8 mouse cellular contexts compared by ENCODE assay signal in genomic region chr3:34639031-34639872, GRCm38 (mm10). TPM values are rescaled to one million over a fixed set of nuclear protein-coding genes. Genes with fewer than 3 reads are reported as not detected.
DNase-seq lines count a peak whose midpoint lies in the region; ATAC-seq lines count a peak whose summit lies in the region.

No protein-coding gene starts in this region.

- H3K9ac ChIP-seq in hindbrain, embryonic 11.5 days (ENCODE audit: low read depth, low read length) = 0 out of 2 replicates have a peak overlapping the region, but pooled peaks have one; percentile 27
- peak overlapping the region; percentile 52 for H3K9ac ChIP-seq in midbrain, embryonic 16.5 days (ENCODE audit: low read depth, low read length)

- no peaks in the 10 kb centered on the region for H3K36me3 ChIP-seq in heart, embryonic 10.5 days
- no peaks in the 10 kb centered on the region for H3K36me3 ChIP-seq in hindbrain, embryonic 11.5 days (ENCODE audit: control insufficient read depth, insufficient read depth, low read length)
- no peaks in the 10 kb centered on the region for H3K36me3 ChIP-seq in midbrain, embryonic 16.5 days (ENCODE audit: control insufficient read depth, insufficient read depth, low read length)

- no peak for DNase-seq in heart, embryonic 10.5 days (ENCODE audit: low spot score)
- DNase-seq in heart, adult 11 months = no peak
- peak; percentile 54 for DNase-seq in A20 (ENCODE audit: low read depth, low spot score)
- DNase-seq in cerebellum, postnatal 10 days = peak; percentile 81 to 85
- DNase-seq in hindbrain, embryonic 11.5 days (ENCODE audit: low spot score) = peak; percentile 88
- no peak for DNase-seq in ovary, adult 18-20 months (ENCODE audit: low spot score)
- no peak for DNase-seq in frontal cortex, postnatal 25 days (ENCODE audit: low spot score in 2 of 2)

- H3K27ac ChIP-seq in heart, embryonic 10.5 days = no peak overlapping the region
- no peak overlapping the region for H3K27ac ChIP-seq in hindbrain, embryonic 11.5 days (ENCODE audit: low read depth, low read length)
- H3K27ac ChIP-seq in midbrain, embryonic 16.5 days (ENCODE audit: low read length) = peak overlapping the region; percentile 80

- peaks cover 95% of the 10 kb centered on the region for H3K27me3 ChIP-seq in heart, embryonic 10.5 days (ENCODE audit: insufficient read depth, poor library complexity, severe bottlenecking)
- peaks cover 10% of the 10 kb centered on the region; the same call in 1 of the 2 replicates for H3K27me3 ChIP-seq in hindbrain, embryonic 11.5 days (ENCODE audit: control insufficient read depth, insufficient read depth, low read length)
- peaks cover 10% of the 10 kb centered on the region; the same call in 1 of the 2 replicates for H3K27me3 ChIP-seq in midbrain, embryonic 16.5 days (ENCODE audit: control insufficient read depth, insufficient read depth, low read depth, low read length)

- H3K9me3 ChIP-seq in heart, embryonic 10.5 days = no peaks in the 10 kb centered on the region
- H3K9me3 ChIP-seq in hindbrain, embryonic 11.5 days (ENCODE audit: control insufficient read depth, low read length) = no peaks in the 10 kb centered on the region
- no peaks in the 10 kb centered on the region for H3K9me3 ChIP-seq in midbrain, embryonic 16.5 days (replicated peaks; ENCODE audit: control insufficient read depth, low read length, poor library complexity, severe bottlenecking)

- peak; percentile 65 for ATAC-seq in hindbrain, embryonic 11.5 days (ENCODE audit: low FRiP score)
- peak; percentile 69 for ATAC-seq in midbrain, embryonic 16.5 days

- peak overlapping the region; percentile 34 for H3K4me3 ChIP-seq in heart, embryonic 10.5 days
- H3K4me3 ChIP-seq in hindbrain, embryonic 11.5 days (ENCODE audit: low read depth, low read length) = peak overlapping the region; percentile 21
- H3K4me3 ChIP-seq in midbrain, embryonic 16.5 days (ENCODE audit: low read depth, low read length) = peak overlapping the region; percentile 33

- 5% methylated on average over 24 of the region's 24 CpGs for WGBS in heart, embryonic 10.5 days
- WGBS in hindbrain, embryonic 11.5 days = 5% methylated on average over 24 of the region's 24 CpGs
- WGBS in midbrain, embryonic 16.5 days = 4% methylated on average over 24 of the region's 24 CpGs

- peak overlapping the region; percentile 46 for H3K4me2 ChIP-seq in hindbrain, embryonic 11.5 days (replicated peaks; ENCODE audit: low read depth, low read length)
- H3K4me2 ChIP-seq in midbrain, embryonic 16.5 days (ENCODE audit: low read length) = peak overlapping the region; percentile 52

- peaks cover 15% of the 10 kb centered on the region for H3K4me1 ChIP-seq in heart, embryonic 10.5 days
- peaks cover 8% of the 10 kb centered on the region; the same call in 1 of the 2 replicates for H3K4me1 ChIP-seq in hindbrain, embryonic 11.5 days (replicated peaks; ENCODE audit: control insufficient read depth, insufficient read depth, low read length)
- peaks cover 22% of the 10 kb centered on the region for H3K4me1 ChIP-seq in midbrain, embryonic 16.5 days (ENCODE audit: control insufficient read depth, insufficient read depth, low read length)

RNA-seq across cellular contexts. Expression of gene Sox2, which starts 11.0 kb away (rescaled TPM):
- 0.20 and 0.77 TPM in 2 replicates for polyA plus RNA-seq in heart, embryonic 10.5 days (2016; fragmentation: Nextera tagmentation; extraction: Ambion mirVana)
- polyA plus RNA-seq in hindbrain, embryonic 11.5 days (2014; fragmentation: Nextera tagmentation; extraction: Ambion mirVana) = 25.1 and 36.7 TPM in 2 replicates
- 14.3 and 22.2 TPM in 2 replicates for polyA plus RNA-seq in midbrain, embryonic 16.5 days (2015; fragmentation: Nextera tagmentation; extraction: Ambion mirVana)

Comparison
In these comparisons a context has a peak if more than half of its experiments do, and no peak if none do; other contexts are left out.
1. DNase-seq: peak in A20 (single experiment), cerebellum, postnatal 10 days (2 of 2) and hindbrain, embryonic 11.5 days (single experiment); none in heart, embryonic 10.5 days (single experiment), heart, adult 11 months (single experiment), ovary, adult 18-20 months (single experiment) and frontal cortex, postnatal 25 days (0 of 2).
2. Peak in every context shown above with its lines, with median percentiles within 50 percentile points of each other: H3K4me3 ChIP-seq.